ENCODE assay signal across 1 mouse cellular context in the genomic region with DNA sequence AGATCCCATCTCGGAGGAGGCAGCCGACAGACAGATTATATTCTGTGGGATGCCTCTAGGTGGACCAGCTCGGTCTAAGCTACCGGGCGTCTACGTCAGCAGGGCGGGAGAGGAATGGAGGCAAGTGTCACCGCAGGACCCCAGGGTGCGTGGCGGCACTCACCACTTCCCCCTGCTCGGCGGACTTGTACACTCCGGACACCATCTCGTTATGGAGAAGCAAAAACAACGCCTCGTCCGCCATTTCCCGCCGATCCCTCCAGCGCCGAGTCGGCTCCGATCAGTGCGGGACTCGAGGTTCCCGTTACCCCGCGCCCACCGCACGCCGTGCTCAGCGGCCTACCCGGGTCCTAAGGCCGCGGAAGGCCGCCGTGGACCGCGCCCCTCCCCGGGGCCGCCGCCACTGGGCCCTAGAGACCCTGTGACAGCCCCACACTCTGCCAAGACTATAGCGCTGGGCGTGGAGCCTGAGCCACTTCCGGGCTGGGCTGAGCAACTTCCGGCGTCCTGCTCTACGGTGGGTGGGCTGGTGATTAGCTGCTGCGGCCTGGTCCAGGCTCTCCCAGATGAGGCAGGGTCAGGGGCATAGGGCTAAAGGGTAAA.
TF ChIP-seq lines count a peak whose summit lies in the region.

TSS of gene Trappc6b (minus strand) at position 480 of the 603 bp plus-strand sequence.

TF ChIP-seq in MEL, 35 proteins besides CTCF, POLR2A, EP300 and RAD21 (continued from another document):
- no peak for TF ChIP-seq RCOR1 (IDR thresholded peaks at IDR 0.05; ENCODE audit: low read depth, low read length)
